Mouse (Mus musculus) olfactory bulb, adult 2 months (tissue): ENCODE results near the gene Gm4881.

Experiments
- CTCF ChIP-seq: fragments of 200-500 bp; IDR thresholded peaks from 2 replicates; pipeline ENCODE4 v1.5.1; 2012; ENCODE audit warnings: low read depth, mild to moderate bottlenecking, low read length, moderate library complexity; ENCODE audit not compliant: insufficient read depth
- POLR2A ChIP-seq: fragments of 200-500 bp; IDR thresholded peaks from 2 replicates; pipeline ENCODE4 v1.6.1; 2012; ENCODE audit warnings: mild to moderate bottlenecking, low read depth, low read length, moderate library complexity; ENCODE audit not compliant: insufficient read depth

DNA sequence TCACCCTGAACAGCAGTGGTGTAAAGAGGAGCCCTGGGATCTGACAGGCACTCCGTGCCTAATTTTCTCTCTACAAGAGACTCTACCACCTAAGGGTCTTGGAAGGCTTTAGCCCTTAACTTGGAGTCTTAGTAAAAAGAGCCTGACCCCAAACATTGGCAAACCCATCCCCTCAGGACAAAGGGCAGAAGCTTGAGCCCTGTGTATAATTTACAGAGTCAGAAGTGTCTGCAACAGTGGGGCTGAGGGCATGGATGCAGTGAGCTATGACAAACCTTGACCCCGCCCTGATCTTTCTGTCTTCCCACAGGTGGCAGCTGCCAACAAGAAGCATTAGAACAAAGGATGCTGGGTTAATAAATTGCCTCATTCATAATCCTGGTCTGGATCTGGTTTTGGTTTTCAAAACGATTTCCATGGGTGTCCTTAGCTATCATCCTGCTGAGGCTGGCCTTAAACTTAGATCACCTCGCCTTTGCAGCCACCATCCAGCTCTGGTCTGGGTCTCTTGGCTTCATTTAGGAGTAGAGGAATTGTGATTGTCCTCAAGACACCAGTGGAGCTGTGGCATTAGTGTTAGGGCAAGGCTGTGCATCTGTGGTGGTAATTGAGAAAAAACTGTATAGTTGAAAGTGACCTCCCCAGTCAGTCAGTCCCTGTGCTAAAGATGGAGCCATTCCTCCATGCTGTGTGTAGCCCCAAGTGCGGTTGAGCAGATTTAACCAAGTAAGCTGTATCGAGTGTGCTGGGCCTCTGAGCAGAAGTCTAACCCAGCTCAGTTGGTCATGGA, 54.7 kb downstream of the Gm4881 start:
- no peak for TF ChIP-seq CTCF
- no peak for TF ChIP-seq POLR2A
